Mouse (Mus musculus) small intestine, adult 2 months (tissue): ENCODE measurements around the gene Tmem106c. TPM values are rescaled to one million over a fixed set of nuclear protein-coding genes. Genes with fewer than 3 reads are reported as not detected.

Experiments used
- H3K27ac ChIP-seq: fragments of 200-500 bp; 2 replicates; pipeline ENCODE4 v1.5.1; 2012; ENCODE audit warnings: low read depth, low read length, control low read depth, inconsistent platforms; ENCODE audit not compliant: insufficient read depth
- H3K27me3 ChIP-seq: fragments of 200-500 bp; 2 replicates; pipeline ENCODE4 v1.6.1; 2012; ENCODE audit warnings: mild to moderate bottlenecking, moderate library complexity, low read length, inconsistent platforms; ENCODE audit not compliant: control insufficient read depth, insufficient read depth
- H3K36me3 ChIP-seq: fragments of 200-500 bp; 2 replicates; pipeline ENCODE4 v1.6.1; 2012; ENCODE audit warnings: mild to moderate bottlenecking, low read length, control low read depth, inconsistent platforms; ENCODE audit not compliant: control insufficient read depth, insufficient read depth
- H3K4me1 ChIP-seq: fragments of 200-500 bp; 2 replicates; pipeline ENCODE4 v1.6.1; 2012; ENCODE audit warnings: low read length, inconsistent platforms, mixed read lengths; ENCODE audit not compliant: control insufficient read depth, insufficient read depth, insufficient read length
- H3K4me3 ChIP-seq: fragments of 200-500 bp; 2 replicates; pipeline ENCODE4 v1.5.1; 2012; ENCODE audit warnings: low read depth, mild to moderate bottlenecking, control low read depth, inconsistent platforms, low read length, moderate library complexity
- CTCF ChIP-seq: fragments of 200-500 bp; IDR thresholded peaks from 2 replicates; pipeline ENCODE4 v1.5.1; 2012; ENCODE audit warnings: low read depth, mild to moderate bottlenecking, control low read depth, inconsistent platforms, low read length, moderate library complexity, mixed read lengths; ENCODE audit not compliant: insufficient replicate concordance, insufficient read length; ENCODE audit errors: extremely low read depth
- POLR2A ChIP-seq: fragments of 200-500 bp; IDR thresholded peaks from 2 replicates; pipeline ENCODE4 v1.6.1; 2012; ENCODE audit warnings: low read depth, mild to moderate bottlenecking, control low read depth, inconsistent platforms, low read length, moderate library complexity
- WGBS: fragments of 180-500 bp; shearing (Covaris S2); methylation state at CpG from one replicate; pipeline ENCODE4 v1.1.7; 2018; 5-methylcytosine and 5-hydroxymethylcytosine counted together
- polyA plus RNA-seq: library from polyadenylated mRNA; depleted of rRNA; stranded (reverse); fragments of >200 nt; gene quantifications from 2 replicates; pipeline ENCODE4 v1.2.3, GENCODE M21; 2012

Gene Tmem106c
- polyA plus RNA-seq, 1 experiment: 8.6 TPM

DNA sequence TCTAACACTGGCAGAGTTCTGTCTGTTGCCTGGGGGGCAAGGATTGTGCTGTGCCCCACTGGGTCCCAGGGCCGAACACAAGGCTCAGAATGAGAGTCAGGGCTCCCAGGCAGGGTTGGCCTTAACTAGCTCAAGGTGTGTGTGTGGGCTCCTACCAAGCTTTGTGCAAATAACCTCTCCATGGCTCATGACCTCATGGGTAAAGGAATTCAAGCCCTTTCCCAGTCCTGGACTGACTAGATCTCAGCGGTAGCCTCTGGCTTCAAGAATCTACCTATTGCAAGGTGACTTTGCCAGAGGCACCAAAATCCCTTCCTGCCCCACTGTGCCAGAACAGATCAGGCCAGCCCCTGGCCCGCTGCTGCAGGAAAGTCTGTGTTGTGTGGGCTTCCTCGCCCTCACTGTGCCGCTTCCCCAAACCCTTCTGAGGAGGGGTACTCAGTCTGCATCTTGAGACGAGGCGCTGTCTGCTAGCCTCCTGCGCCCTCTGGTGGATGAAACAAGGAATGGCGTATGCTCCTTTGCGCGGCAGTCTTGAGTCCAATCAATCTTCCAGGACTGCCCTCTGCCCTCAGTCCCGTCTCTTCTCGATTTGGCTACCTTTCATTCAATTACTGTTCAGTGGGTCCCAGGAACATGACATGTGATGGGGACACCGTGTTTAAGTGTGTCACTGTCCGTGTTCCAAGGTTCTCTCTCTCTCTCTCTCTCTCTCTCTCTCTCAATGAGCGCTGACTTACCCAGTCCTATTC lies 11.7 kb upstream of the Tmem106c start:
- H3K27me3 ChIP-seq: no peaks in the 10 kb centered on the region
- H3K4me3 ChIP-seq: no peak overlapping the region
- no peak overlapping the region for H3K27ac ChIP-seq
- TF ChIP-seq POLR2A (no peak), CTCF (peak; percentile 97)
- WGBS: 14% methylated on average over 16 of the region's 16 CpGs
- no peaks in the 10 kb centered on the region for H3K36me3 ChIP-seq
- H3K4me1 ChIP-seq: peaks cover 4% of the 10 kb centered on the region

DNA sequence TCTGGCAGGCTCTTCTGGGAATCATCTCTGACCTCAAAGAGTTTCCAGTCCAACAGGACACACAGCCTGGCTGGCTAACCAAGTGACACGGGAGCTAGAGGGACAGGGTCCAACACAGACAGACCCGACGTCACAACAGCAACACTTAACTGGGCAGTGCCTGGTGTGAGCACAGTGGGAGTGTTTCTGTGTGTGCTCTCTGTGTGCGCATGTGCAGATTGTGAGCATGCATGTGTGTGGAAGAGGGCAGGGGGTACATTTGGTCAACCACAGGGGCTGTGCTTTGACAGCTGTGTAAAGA lies 11.2 kb upstream of the Tmem106c start:
- 51% methylated on average over 4 of the region's 4 CpGs for WGBS
- Histone ChIP-seq H3K4me1 (peaks cover 4% of the 10 kb centered on the region), H3K27ac (no peak overlapping the region), H3K36me3 (no peaks in the 10 kb centered on the region), H3K27me3 (no peaks in the 10 kb centered on the region), H3K4me3 (no peak overlapping the region)
- TF ChIP-seq POLR2A (no peak), CTCF (no peak)

GRCm38 (mm10) chr15:97954671-97955070 lies 9.3 kb upstream of the Tmem106c start:
- no peaks in the 10 kb centered on the region for H3K27me3 ChIP-seq
- no peak for TF ChIP-seq CTCF
- TF ChIP-seq POLR2A: no peak
- H3K4me3 ChIP-seq: no peak overlapping the region
- H3K36me3 ChIP-seq: no peaks in the 10 kb centered on the region
- WGBS: 64% methylated on average over 8 of the region's 8 CpGs
- H3K27ac ChIP-seq: no peak overlapping the region
- H3K4me1 ChIP-seq: peaks cover 2% of the 10 kb centered on the region

GRCm38 (mm10) chr15:97955286-97955685 lies 8.7 kb upstream of the Tmem106c start:
- Histone ChIP-seq H3K27ac (no peak overlapping the region), H3K4me3 (no peak overlapping the region), H3K27me3 (no peaks in the 10 kb centered on the region), H3K4me1 (peaks cover 2% of the 10 kb centered on the region), H3K36me3 (no peaks in the 10 kb centered on the region)
- WGBS: 76% methylated on average over 1 of the region's 1 CpGs
- TF ChIP-seq POLR2A (no peak), CTCF (no peak)

GRCm38 (mm10) chr15:97955742-97956141 lies 8.3 kb upstream of the Tmem106c start:
- no peak for TF ChIP-seq POLR2A
- no peak for TF ChIP-seq CTCF
- WGBS: 65% methylated on average over 4 of the region's 4 CpGs
- Histone ChIP-seq H3K27me3 (no peaks in the 10 kb centered on the region), H3K4me1 (peaks cover 2% of the 10 kb centered on the region), H3K36me3 (no peaks in the 10 kb centered on the region), H3K4me3 (no peak overlapping the region), H3K27ac (no peak overlapping the region)

DNA sequence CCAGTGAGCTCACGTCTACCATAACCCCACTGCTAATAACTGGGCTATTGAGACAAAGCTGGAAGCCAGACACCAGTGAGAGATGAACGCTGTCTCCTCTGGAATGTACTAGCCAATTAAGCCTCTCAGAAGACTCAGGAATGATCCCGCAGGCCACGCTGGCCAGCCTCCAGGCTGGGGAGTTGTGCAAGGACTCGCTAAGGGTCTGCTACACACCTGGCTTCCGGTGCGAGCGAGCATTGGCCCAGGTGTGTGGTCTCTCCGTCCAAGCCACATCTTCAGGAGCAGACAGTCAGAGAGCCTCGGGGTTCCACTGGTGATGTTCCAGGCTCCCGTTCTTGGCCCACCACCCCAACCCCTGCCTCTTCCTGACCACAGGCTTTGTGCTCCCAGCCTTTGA lies 7.6 kb upstream of the Tmem106c start:
- 77% methylated on average over 11 of the region's 11 CpGs for WGBS
- Histone ChIP-seq H3K36me3 (no peaks in the 10 kb centered on the region), H3K27me3 (no peaks in the 10 kb centered on the region), H3K27ac (no peak overlapping the region), H3K4me1 (peaks cover 2% of the 10 kb centered on the region), H3K4me3 (no peak overlapping the region)
- TF ChIP-seq CTCF (no peak), POLR2A (no peak)

- WGBS: 11% methylated on average over 13 of the region's 13 CpGs
- peak overlapping the region; percentile 50 for H3K27ac ChIP-seq
- TF ChIP-seq CTCF: no peak
- TF ChIP-seq POLR2A: no peak
Observed at GRCm38 (mm10) chr15:97963329-97963988, 541 bp upstream of the Tmem106c start.

GRCm38 (mm10) chr15:97964836-97965187 lies 812 bp downstream of the Tmem106c start:
- H3K4me1 ChIP-seq: no peaks in the 10 kb centered on the region; the same call in 1 of the 2 replicates
- no peaks in the 10 kb centered on the region for H3K27me3 ChIP-seq
- H3K36me3 ChIP-seq: no peaks in the 10 kb centered on the region
- no peak overlapping the region for H3K27ac ChIP-seq
- WGBS: 44% methylated on average over 7 of the region's 7 CpGs
- H3K4me3 ChIP-seq: peak overlapping the region; percentile 96
- no peak for TF ChIP-seq CTCF
- TF ChIP-seq POLR2A: no peak

More at GRCm38 (mm10) chr15:97963329-97963988, 541 bp upstream of the Tmem106c start:
- no peaks in the 10 kb centered on the region for H3K27me3 ChIP-seq
- no peaks in the 10 kb centered on the region for H3K36me3 ChIP-seq
- H3K4me3 ChIP-seq: peak overlapping the region; percentile 96
- H3K4me1 ChIP-seq: no peaks in the 10 kb centered on the region; the same call in 1 of the 2 replicates
